Mouse (Mus musculus) erythroblast, embryonic 14.5 days (primary cell): Measurements from ENCODE around the gene Ankrd54.

Experiments used
- GATA1 ChIP-seq: IDR thresholded peaks from 2 replicates; pipeline ENCODE4 v1.6.1; 2012; ENCODE audit warnings: low read length, inconsistent platforms, mixed read lengths
- TAL1 ChIP-seq: IDR thresholded peaks from 3 replicates; pipeline ENCODE4 v1.6.1; 2012; ENCODE audit warnings: low read length, inconsistent platforms, mixed read lengths

DNA sequence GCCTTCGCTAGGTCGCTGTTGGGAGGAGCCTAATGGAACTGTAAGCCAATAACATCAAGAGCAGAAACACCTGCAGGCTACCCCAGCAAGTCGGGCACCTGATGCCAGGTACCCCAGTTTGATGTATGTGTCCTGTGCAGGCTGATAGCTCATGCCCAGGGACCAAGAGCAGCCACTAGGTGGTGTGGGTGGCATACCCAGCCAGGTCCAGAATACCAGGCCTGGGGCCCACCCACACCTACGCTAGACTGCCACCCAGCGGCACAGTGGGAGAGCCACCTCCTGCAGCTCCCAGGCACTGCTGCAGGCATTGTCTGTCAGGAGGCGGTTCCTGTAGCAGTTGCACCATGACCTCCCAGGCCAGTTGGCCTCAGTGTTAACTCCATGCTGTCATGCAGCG is 23.8 kb downstream of the Ankrd54 start:
- TF ChIP-seq GATA1 (no peak), TAL1 (no peak)
